Mouse (Mus musculus) thymus, postnatal 10 days (tissue): ENCODE results near the gene Gm11084.

Experiments
- DNase-seq, 2 experiments: peaks; one replicate each; pipeline ENCODE4 v3.0.0; 2021; ENCODE audit warnings: low spot score in 2 of 2

Gm11084 gene

DNA sequence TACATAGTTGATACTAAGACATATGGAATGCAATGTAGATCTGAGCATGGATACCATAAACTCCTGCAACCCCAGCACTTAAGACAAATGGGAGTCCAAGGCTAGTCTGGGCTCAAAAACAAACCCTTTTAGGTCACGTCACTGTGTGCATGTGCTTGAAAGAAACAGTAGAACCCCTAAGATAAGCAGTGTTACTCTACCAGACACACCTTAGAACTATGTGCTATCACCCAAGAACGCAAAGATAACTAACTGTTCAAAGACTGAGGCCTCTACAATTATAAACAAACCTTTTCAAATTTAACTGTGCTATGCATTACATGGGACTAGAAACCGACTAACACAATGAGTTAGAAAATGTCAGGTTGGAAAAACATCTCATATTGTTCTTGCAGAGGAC lies 33.5 kb downstream of the Gm11084 start:
- DNase-seq, result no peak

DNA sequence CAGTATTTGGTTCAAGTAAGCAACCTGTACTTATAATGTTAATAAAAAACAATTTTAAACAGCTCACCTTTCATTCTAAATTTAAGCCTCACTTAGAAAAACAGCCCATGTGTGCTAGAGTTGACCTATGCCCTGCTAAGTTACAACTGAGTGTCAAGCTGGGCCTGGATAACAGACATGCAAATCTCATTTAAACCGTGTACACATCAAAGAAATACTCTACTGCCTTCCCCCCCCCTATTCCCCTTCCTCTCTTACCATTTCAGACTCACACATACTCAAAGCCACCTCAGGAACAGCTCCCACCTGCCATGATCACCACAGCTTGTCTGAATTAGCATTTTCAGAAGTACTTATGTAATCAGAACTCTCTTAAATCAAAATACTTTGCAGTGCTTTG lies 50.6 kb downstream of the Gm11084 start:
- DNase-seq, result no peak

GRCm38 (mm10) chr2:72932186-72932585 lies 54.3 kb downstream of the Gm11084 start:
- DNase-seq, result no peak

- no peak for DNase-seq
These were observed 61.5 kb downstream of the Gm11084 start for GRCm38 (mm10) chr2:72924981-72925380.
